Mouse (Mus musculus): ENCODE data around the gene Bsn. TPM values are rescaled to one million over a fixed set of nuclear protein-coding genes. Genes with fewer than 3 reads are reported as not detected.

Gene Bsn
- polyA plus RNA-seq, 1 experiment from 2014 or later: 0.25 TPM

- Histone ChIP-seq H3K36me3 (ENCODE audit: insufficient read depth, low read length) (peaks cover 14% of the 10 kb centered on the region; the same call in 1 of the 2 replicates), H3K4me1 (replicated peaks; ENCODE audit: insufficient read depth, low read length) (0 out of 2 replicates have a peak, but pooled peaks cover 5% of the 10 kb centered on the region), H3K9ac (ENCODE audit: low read depth, low read length) (peak overlapping the region; percentile 13; the same call in 1 of the 2 replicates), H3K9me3 (replicated peaks; ENCODE audit: low read length) (no peaks in the 10 kb centered on the region), H3K4me2 (ENCODE audit: low read length) (no peak overlapping the region), H3K4me3 (replicated peaks; ENCODE audit: low read depth, low read length) (no peak overlapping the region), H3K27me3 (ENCODE audit: insufficient read depth, low read length) (no peaks in the 10 kb centered on the region), H3K27ac (no peak overlapping the region)
- WGBS: 55% methylated on average over 7 of the region's 7 CpGs
- ATAC-seq (replicated peaks; ENCODE audit: low FRiP score, low read depth): no peak
- no peak for DNase-seq (ENCODE audit: low spot score)
- TF ChIP-seq CTCF (IDR thresholded peaks at IDR 0.05; ENCODE audit: low read depth): no peak
Observed at GRCm38 (mm10) chr9:108073141-108073930, 116.8 kb downstream of the Bsn start.

DNA sequence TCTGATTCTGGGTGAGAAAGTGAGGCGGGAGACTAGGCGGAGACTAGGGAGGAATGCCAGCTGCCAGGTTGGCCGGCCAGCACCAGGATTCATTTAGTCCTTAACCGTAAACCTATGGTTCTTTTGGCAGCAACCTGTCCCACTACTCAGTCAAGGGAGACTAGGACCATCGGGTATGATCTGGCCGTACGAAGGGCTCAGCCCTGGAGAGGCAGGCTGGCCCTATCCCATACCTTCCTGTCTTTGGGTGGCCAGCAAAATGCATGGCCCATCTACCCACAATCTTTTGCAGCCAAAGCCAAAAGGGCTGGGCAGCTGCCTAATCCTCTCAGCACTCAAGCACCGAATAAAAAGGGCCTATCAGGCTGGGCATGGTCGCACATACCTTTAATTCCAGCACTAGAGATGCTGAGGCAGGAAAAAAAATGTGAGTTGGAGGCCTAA, 117.7 kb downstream of the Bsn start:
- no peaks in the 10 kb centered on the region for H3K9me3 ChIP-seq (replicated peaks; ENCODE audit: low read length)
- DNase-seq (ENCODE audit: low spot score): no peak
- no peaks in the 10 kb centered on the region for H3K27me3 ChIP-seq (ENCODE audit: insufficient read depth, low read length)
- no peak overlapping the region for H3K9ac ChIP-seq (ENCODE audit: low read depth, low read length)
- ATAC-seq (replicated peaks; ENCODE audit: low FRiP score, low read depth): no peak
- no peak overlapping the region for H3K27ac ChIP-seq
- WGBS: 75% methylated on average over 9 of the region's 9 CpGs
- no peak overlapping the region for H3K4me3 ChIP-seq (replicated peaks; ENCODE audit: low read depth, low read length)
- H3K36me3 ChIP-seq (ENCODE audit: insufficient read depth, low read length): peaks cover 14% of the 10 kb centered on the region; the same call in 1 of the 2 replicates
- H3K4me1 ChIP-seq (replicated peaks; ENCODE audit: insufficient read depth, low read length): no peaks in the 10 kb centered on the region
- H3K4me2 ChIP-seq (ENCODE audit: low read length): no peak overlapping the region
- no peak for TF ChIP-seq CTCF (IDR thresholded peaks at IDR 0.05; ENCODE audit: low read depth)

DNA sequence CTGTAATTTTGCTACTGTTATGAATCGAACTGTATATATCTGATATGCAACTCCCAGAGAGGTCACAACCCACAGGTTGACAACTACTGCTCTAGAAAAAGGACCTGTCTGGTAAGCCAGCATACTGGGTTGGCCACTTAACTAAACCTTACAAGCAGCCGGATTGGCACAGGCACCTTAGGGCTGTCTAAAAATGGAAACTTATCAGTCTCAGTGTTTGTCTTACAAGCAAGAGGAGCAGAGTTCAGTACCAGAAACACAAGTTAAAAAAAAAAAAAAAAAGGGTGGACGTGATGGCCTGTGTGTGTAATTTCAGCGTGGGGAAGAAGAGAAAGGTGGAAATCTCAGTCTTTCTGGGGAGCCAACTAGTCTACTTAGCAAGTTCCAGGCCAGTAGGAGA, 118.4 kb downstream of the Bsn start:
- ATAC-seq (replicated peaks; ENCODE audit: low FRiP score, low read depth) (no peak), DNase-seq (ENCODE audit: low spot score) (no peak)
- no peak for TF ChIP-seq CTCF (IDR thresholded peaks at IDR 0.05; ENCODE audit: low read depth)
- WGBS: 92% methylated on average over 4 of the region's 4 CpGs
- Histone ChIP-seq H3K36me3 (ENCODE audit: insufficient read depth, low read length) (peaks cover 14% of the 10 kb centered on the region; the same call in 1 of the 2 replicates), H3K9me3 (replicated peaks; ENCODE audit: low read length) (no peaks in the 10 kb centered on the region), H3K4me3 (replicated peaks; ENCODE audit: low read depth, low read length) (no peak overlapping the region), H3K4me2 (ENCODE audit: low read length) (no peak overlapping the region), H3K4me1 (replicated peaks; ENCODE audit: insufficient read depth, low read length) (no peaks in the 10 kb centered on the region), H3K27me3 (ENCODE audit: insufficient read depth, low read length) (no peaks in the 10 kb centered on the region), H3K27ac (no peak overlapping the region), H3K9ac (ENCODE audit: low read depth, low read length) (no peak overlapping the region)

DNA sequence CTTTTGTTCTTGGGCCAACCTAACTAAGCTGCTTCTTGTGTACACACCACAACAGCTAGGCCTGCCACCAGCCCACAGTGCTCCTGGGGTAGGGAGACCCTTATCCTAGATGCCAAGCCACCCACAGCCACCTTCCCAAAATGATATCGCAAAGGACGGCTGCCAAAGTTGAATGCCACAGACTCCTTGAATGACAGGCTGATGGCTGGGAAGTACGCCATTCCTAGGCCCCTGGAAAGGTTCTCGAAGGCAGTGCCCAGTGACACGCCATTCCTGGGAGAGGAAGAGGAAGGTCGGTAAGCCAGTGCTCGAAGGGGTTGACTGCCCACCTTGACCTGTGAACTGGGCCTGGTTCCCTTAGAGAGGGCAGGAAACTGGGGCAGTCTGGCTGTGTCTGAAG, 120.7 kb downstream of the Bsn start:
- Histone ChIP-seq H3K4me3 (replicated peaks; ENCODE audit: low read depth, low read length) (no peak overlapping the region), H3K27ac (no peak overlapping the region), H3K27me3 (ENCODE audit: insufficient read depth, low read length) (no peaks in the 10 kb centered on the region), H3K4me2 (ENCODE audit: low read length) (no peak overlapping the region), H3K36me3 (ENCODE audit: insufficient read depth, low read length) (peaks cover 14% of the 10 kb centered on the region; the same call in 1 of the 2 replicates), H3K9me3 (replicated peaks; ENCODE audit: low read length) (no peaks in the 10 kb centered on the region), H3K9ac (ENCODE audit: low read depth, low read length) (no peak overlapping the region), H3K4me1 (replicated peaks; ENCODE audit: insufficient read depth, low read length) (no peaks in the 10 kb centered on the region)
- ATAC-seq (replicated peaks; ENCODE audit: low FRiP score, low read depth): no peak
- 85% methylated on average over 7 of the region's 7 CpGs for WGBS
- TF ChIP-seq CTCF (IDR thresholded peaks at IDR 0.05; ENCODE audit: low read depth): no peak
- DNase-seq (ENCODE audit: low spot score): no peak

GRCm38 (mm10) chr9:108069007-108069406, 121.2 kb downstream of the Bsn start:
- Histone ChIP-seq H3K36me3 (ENCODE audit: insufficient read depth, low read length) (peaks cover 17% of the 10 kb centered on the region; the same call in 1 of the 2 replicates), H3K27me3 (ENCODE audit: insufficient read depth, low read length) (no peaks in the 10 kb centered on the region), H3K9me3 (replicated peaks; ENCODE audit: low read length) (no peaks in the 10 kb centered on the region), H3K4me1 (replicated peaks; ENCODE audit: insufficient read depth, low read length) (no peaks in the 10 kb centered on the region), H3K4me2 (ENCODE audit: low read length) (no peak overlapping the region), H3K27ac (no peak overlapping the region), H3K4me3 (replicated peaks; ENCODE audit: low read depth, low read length) (no peak overlapping the region), H3K9ac (ENCODE audit: low read depth, low read length) (no peak overlapping the region)
- ATAC-seq (replicated peaks; ENCODE audit: low FRiP score, low read depth) (no peak), DNase-seq (ENCODE audit: low spot score) (no peak)
- TF ChIP-seq CTCF (IDR thresholded peaks at IDR 0.05; ENCODE audit: low read depth): no peak
- 93% methylated on average over 9 of the region's 9 CpGs for WGBS

DNA sequence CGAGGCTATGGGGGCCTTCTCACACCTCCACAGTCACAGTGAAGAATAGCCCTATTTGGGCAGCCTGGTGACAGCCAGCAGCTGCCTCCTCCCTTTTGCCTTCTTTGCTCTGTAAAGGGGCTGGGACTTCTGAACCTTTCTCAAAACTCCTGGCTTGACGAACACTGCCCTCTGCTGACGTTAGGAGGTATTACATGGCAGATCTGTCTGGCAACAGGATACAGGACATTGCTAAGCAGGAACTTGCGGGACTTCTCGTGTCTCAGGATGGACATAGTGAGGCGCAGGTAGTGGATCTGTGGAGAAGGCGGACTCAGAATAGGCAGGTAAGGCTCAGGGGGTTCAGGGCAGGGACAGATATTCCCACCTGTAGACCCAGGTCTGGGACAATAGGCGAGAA, 122.3 kb downstream of the Bsn start:
- DNase-seq (ENCODE audit: low spot score): peak; percentile 92
- H3K27me3 ChIP-seq (ENCODE audit: insufficient read depth, low read length): no peaks in the 10 kb centered on the region
- no peaks in the 10 kb centered on the region for H3K4me1 ChIP-seq (replicated peaks; ENCODE audit: insufficient read depth, low read length)
- H3K4me2 ChIP-seq (ENCODE audit: low read length): no peak overlapping the region
- H3K27ac ChIP-seq: no peak overlapping the region
- H3K4me3 ChIP-seq (replicated peaks; ENCODE audit: low read depth, low read length): no peak overlapping the region
- no peak overlapping the region for H3K9ac ChIP-seq (ENCODE audit: low read depth, low read length)
- peak; percentile 98 for TF ChIP-seq CTCF (IDR thresholded peaks at IDR 0.05; ENCODE audit: low read depth)
- WGBS: 16% methylated on average over 8 of the region's 8 CpGs
- ATAC-seq (replicated peaks; ENCODE audit: low FRiP score, low read depth): no peak
- peaks cover 27% of the 10 kb centered on the region; the same call in 1 of the 2 replicates for H3K36me3 ChIP-seq (ENCODE audit: insufficient read depth, low read length)
- H3K9me3 ChIP-seq (replicated peaks; ENCODE audit: low read length): no peaks in the 10 kb centered on the region

All from kidney, postnatal 0 days (tissue).